Mouse (Mus musculus) limb, embryonic 11.5 days (tissue): Measurements from ENCODE around the gene Gabra5. TPM values are rescaled to one million over a fixed set of nuclear protein-coding genes. Genes with fewer than 3 reads are reported as not detected.

ENCODE experiments used
- ATAC-seq: fragments of 200-750 bp; cut with Nextera tagmentation; 2 replicates; pipeline ENCODE4 v1.8.0; 2017; ENCODE audit warnings: low read depth; ENCODE audit not compliant: insufficient number of reproducible peaks, low FRiP score, low TSS enrichment
- DNase-seq: peaks from one replicate; pipeline ENCODE4 v3.0.0-alpha.2; 2015; ENCODE audit warnings: low spot score
- H3K27ac ChIP-seq: fragments of 300-500 bp; sonication (generic); replicated peaks from 2 replicates; pipeline ENCODE4 v1.5.1; 2014; ENCODE audit warnings: low read depth, mild to moderate bottlenecking, low read length
- H3K27me3 ChIP-seq: fragments of 300-500 bp; sonication (generic); 2 replicates; pipeline ENCODE4 v1.6.1; 2014; ENCODE audit warnings: mild to moderate bottlenecking, low read length, mixed read lengths; ENCODE audit not compliant: control insufficient read depth, insufficient read depth
- H3K36me3 ChIP-seq: fragments of 300-500 bp; sonication (generic); 2 replicates; pipeline ENCODE4 v1.6.1; 2014; ENCODE audit warnings: mild to moderate bottlenecking, low read length, moderate library complexity, mixed read lengths; ENCODE audit not compliant: control insufficient read depth, insufficient read depth
- H3K4me1 ChIP-seq: fragments of 300-500 bp; sonication (generic); 2 replicates; pipeline ENCODE4 v1.6.1; 2014; ENCODE audit warnings: low read length, mixed read lengths; ENCODE audit not compliant: control insufficient read depth, insufficient read depth
- H3K4me2 ChIP-seq: fragments of 300-500 bp; sonication (generic); 2 replicates; pipeline ENCODE4 v1.6.1; 2014; ENCODE audit warnings: low read depth, mild to moderate bottlenecking, moderate library complexity; ENCODE audit not compliant: severe bottlenecking
- H3K4me3 ChIP-seq: fragments of 300-500 bp; sonication (generic); 2 replicates; pipeline ENCODE4 v1.5.1; 2014; ENCODE audit warnings: low read depth, low read length
- H3K9ac ChIP-seq: fragments of 300-500 bp; sonication (generic); 2 replicates; pipeline ENCODE4 v1.6.1; 2014; ENCODE audit warnings: mild to moderate bottlenecking, low read length
- H3K9me3 ChIP-seq: fragments of 300-500 bp; sonication (generic); 2 replicates; pipeline ENCODE4 v1.6.1; 2016; ENCODE audit warnings: low read length; ENCODE audit not compliant: control insufficient read depth
- WGBS: fragments of 180-500 bp; shearing (Covaris S2); extraction: QIAGEN DNeasy Blood & Tissue Kit; methylation state at CpG from one replicate; pipeline ENCODE4 v1.1.7; 2014; 5-methylcytosine and 5-hydroxymethylcytosine counted together
- polyA plus RNA-seq: library from polyadenylated mRNA; unstranded; fragments of >200 nt; fragmentation: Nextera tagmentation; extraction: Ambion mirVana; gene quantifications from 2 replicates; pipeline ENCODE4 v1.2.1, GENCODE M21; 2014

Gene Gabra5
- polyA plus RNA-seq, 1 experiment from 2014 or later, result 0.15 TPM

GRCm38 (mm10) chr7:57419392-57419791 is 90.5 kb downstream of the Gabra5 start, which contains the start of gene Gabrb3:
TSS of gene Gabrb3 (plus strand) at chr7:57419692.
- H3K36me3 ChIP-seq, result no peaks in the 10 kb centered on the region
- WGBS, result 88% methylated on average over 2 of the region's 2 CpGs

GRCm38 (mm10) chr7:57412896-57413295 is 97.0 kb downstream of the Gabra5 start:
- ATAC-seq (no peak), DNase-seq (no peak)
- H3K9ac ChIP-seq, result no peak overlapping the region
- no peaks in the 10 kb centered on the region for H3K36me3 ChIP-seq
- H3K27ac ChIP-seq, result no peak overlapping the region
- H3K4me1 ChIP-seq, result no peaks in the 10 kb centered on the region
- no peaks in the 10 kb centered on the region for H3K9me3 ChIP-seq
- H3K4me3 ChIP-seq, result no peak overlapping the region
- 65% methylated on average over 1 of the region's 1 CpGs for WGBS
- no peaks in the 10 kb centered on the region for H3K27me3 ChIP-seq
- H3K4me2 ChIP-seq, result no peak overlapping the region

More at GRCm38 (mm10) chr7:57419392-57419791, 90.5 kb downstream of the Gabra5 start, which contains the start of gene Gabrb3:
- Histone ChIP-seq H3K27ac (no peak within 1 kb of the TSS), H3K9me3 (no peaks in the 10 kb centered on the region), H3K27me3 (no peaks in the 10 kb centered on the region), H3K4me3 (no peak within 1 kb of the TSS), H3K4me2 (no peak within 1 kb of the TSS), H3K4me1 (no peaks in the 10 kb centered on the region), H3K9ac (no peak within 1 kb of the TSS)
- ATAC-seq, result no peak
- no peak for DNase-seq

DNA sequence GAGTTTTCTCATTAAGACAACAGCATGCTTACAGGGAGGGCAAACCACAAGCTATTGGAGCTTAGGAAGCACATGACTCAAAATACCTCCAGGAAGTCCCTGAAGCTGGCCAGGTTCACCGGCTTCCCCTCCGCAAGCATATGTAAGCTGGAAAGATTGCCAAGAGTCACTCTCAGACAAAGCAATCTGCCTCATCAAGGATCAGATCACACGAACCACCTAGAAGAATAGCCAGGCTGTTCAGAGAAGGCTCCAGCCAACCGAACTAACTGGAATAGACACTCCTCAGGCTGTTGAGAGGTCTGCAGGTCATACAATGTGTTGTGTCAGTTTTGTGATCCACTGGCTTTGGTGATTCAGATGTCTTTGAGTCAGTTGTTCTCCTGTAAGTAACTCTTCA is 98.7 kb downstream of the Gabra5 start:
- no peak for ATAC-seq
- 92% methylated on average over 4 of the region's 4 CpGs for WGBS

DNA sequence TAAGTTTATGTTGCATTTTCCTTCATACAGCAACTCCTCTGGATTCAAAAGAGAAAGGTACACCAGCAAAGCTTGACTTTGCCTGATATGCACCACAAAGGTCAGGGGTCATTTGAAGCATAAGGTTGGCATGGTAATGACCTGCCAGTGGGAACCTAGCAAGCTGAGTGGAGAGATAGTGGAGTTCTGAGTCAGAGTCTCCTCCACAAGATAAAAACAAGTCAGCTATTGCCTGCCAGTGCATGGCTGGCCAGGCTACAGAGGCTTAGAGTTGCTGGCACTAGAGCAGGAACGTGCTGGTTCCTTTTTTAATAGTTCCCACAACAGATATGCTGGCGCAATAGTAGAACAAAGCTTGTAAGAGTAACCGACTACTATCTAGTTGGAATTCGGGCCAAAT is 116.3 kb downstream of the Gabra5 start:
- no peak overlapping the region for H3K4me2 ChIP-seq
- no peaks in the 10 kb centered on the region for H3K4me1 ChIP-seq
- H3K9ac ChIP-seq, result no peak overlapping the region
- H3K9me3 ChIP-seq, result no peaks in the 10 kb centered on the region
- no peaks in the 10 kb centered on the region for H3K36me3 ChIP-seq
- H3K27me3 ChIP-seq, result no peaks in the 10 kb centered on the region
- no peak for ATAC-seq
- WGBS, result 92% methylated on average over 4 of the region's 4 CpGs
- H3K27ac ChIP-seq, result no peak overlapping the region
- no peak overlapping the region for H3K4me3 ChIP-seq
- DNase-seq, result no peak

More for the DNA sequence above, 98.7 kb downstream of the Gabra5 start:
- no peak for DNase-seq
- H3K4me3 ChIP-seq, result no peak overlapping the region
- no peak overlapping the region for H3K9ac ChIP-seq
- no peaks in the 10 kb centered on the region for H3K27me3 ChIP-seq
- no peak overlapping the region for H3K27ac ChIP-seq
- H3K36me3 ChIP-seq, result no peaks in the 10 kb centered on the region
- H3K9me3 ChIP-seq, result no peaks in the 10 kb centered on the region
- H3K4me2 ChIP-seq, result no peak overlapping the region
- H3K4me1 ChIP-seq, result no peaks in the 10 kb centered on the region

DNA sequence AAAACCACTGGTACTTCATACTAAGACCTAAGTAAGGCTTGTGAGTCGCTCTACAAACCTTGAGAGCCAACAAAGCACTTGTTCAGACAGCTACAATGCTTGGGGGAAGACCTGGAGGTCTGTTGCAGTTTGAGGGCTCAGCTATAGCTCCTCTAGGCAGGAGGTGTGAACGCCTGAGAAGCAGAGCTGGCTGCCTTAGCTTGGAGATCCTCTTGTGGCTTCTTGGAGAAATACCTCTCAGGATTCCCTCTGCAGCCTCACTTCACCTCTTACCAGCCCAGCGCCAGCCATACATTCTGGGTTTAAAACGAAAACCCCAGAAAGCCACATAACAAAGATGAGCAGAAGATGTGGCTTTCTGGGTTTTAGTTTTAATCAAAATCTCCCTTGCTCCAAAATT is 119.8 kb downstream of the Gabra5 start:
- DNase-seq (no peak), ATAC-seq (no peak)
- Histone ChIP-seq H3K27me3 (peaks cover 20% of the 10 kb centered on the region), H3K4me1 (0 out of 2 replicates have a peak, but pooled peaks cover 2% of the 10 kb centered on the region), H3K9me3 (no peaks in the 10 kb centered on the region), H3K4me2 (no peak overlapping the region), H3K4me3 (no peak overlapping the region), H3K9ac (no peak overlapping the region), H3K36me3 (no peaks in the 10 kb centered on the region), H3K27ac (no peak overlapping the region)
- 43% methylated on average over 4 of the region's 4 CpGs for WGBS

- no peak for ATAC-seq
- no peak overlapping the region for H3K9ac ChIP-seq
These were observed 122.6 kb downstream of the Gabra5 start for GRCm38 (mm10) chr7:57387341-57387654.

DNA sequence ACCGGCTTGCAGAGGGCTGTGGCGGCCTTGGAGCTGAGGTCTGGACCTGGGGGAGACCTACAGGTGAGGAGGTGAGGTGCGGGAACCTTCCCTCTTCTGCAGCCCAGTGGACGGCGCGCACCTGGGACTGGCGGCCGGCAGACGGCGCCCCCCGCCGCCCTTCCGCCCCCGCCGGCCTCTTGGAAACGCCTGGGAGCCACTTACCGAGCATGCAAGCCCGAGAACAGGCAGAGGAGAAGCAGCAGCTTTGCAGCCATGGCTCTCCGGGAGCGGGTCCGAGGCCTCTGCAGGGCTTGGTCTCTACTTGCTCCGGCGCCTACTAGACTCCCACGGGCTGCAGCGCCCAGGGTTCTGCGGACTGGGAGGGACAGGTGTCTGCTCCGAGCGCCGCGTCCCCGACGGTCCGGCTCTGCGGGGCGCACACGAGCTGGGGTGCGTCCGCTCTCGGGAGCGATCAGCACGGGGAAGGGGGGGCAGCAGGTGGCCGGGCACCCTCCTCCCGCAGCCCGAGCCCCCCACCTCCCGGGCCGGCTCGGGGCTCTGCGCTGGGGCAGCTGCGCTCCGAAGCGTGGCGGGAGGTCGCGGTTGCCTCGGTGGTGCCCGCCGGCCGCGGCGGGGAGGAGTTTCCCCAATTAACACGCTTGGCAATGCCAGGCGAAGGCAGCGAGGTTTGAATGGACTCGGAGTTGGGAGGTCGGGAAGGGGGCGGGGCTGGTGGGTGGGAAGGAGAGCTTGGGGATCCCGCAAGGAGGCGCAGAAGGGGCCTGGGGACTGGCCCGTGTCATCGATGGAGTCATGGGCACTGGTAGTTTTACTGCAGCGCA is 123.1 kb downstream of the Gabra5 start, which contains the start of gene Gabrg3:
TSS of gene Gabrg3 (minus strand) at position 672 of the 824 bp plus-strand sequence.
- peak; percentile 55 for DNase-seq
- H3K36me3 ChIP-seq, result no peaks in the 10 kb centered on the region; the same call in 1 of the 2 replicates
- H3K4me1 ChIP-seq, result 0 out of 2 replicates have a peak, but pooled peaks cover 2% of the 10 kb centered on the region
- peak within 1 kb of the TSS; percentile 88 for H3K4me2 ChIP-seq
- under 1% methylated on average over 67 of the region's 71 CpGs for WGBS
- no peak within 1 kb of the TSS for H3K27ac ChIP-seq
- no peak for ATAC-seq
- H3K4me3 ChIP-seq, result peak within 1 kb of the TSS; percentile 48
- peaks cover 20% of the 10 kb centered on the region for H3K27me3 ChIP-seq
- no peaks in the 10 kb centered on the region for H3K9me3 ChIP-seq
- no peak within 1 kb of the TSS for H3K9ac ChIP-seq

More at GRCm38 (mm10) chr7:57387341-57387654, 122.6 kb downstream of the Gabra5 start:
- Histone ChIP-seq H3K27me3 (peaks cover 20% of the 10 kb centered on the region), H3K9me3 (no peaks in the 10 kb centered on the region), H3K4me3 (peak overlapping the region; percentile 48), H3K36me3 (no peaks in the 10 kb centered on the region), H3K4me1 (0 out of 2 replicates have a peak, but pooled peaks cover 2% of the 10 kb centered on the region), H3K27ac (no peak overlapping the region), H3K4me2 (peak overlapping the region; percentile 88)
- 24% methylated on average over 6 of the region's 6 CpGs for WGBS
- DNase-seq, result no peak

DNA sequence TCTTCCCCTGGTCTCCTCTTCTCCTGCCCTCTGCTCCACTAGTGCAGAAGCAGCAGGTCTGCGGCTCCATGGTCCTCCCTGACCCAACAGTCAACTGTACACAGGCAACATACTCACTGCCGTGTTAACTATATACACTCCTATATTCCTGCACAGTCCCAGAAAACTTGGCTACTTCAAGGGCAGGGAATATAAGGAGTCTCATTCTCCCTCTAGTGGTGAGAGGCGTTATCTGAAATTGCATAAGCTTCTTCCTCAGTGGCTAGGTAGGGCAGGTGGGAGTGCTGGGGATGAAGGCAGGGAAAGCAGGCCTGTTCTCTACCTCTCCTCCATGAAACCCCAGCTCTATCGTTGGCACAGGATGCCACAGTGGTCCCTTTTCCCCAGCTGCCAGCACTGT is 125.7 kb downstream of the Gabra5 start:
- DNase-seq (no peak), ATAC-seq (no peak)
- H3K4me2 ChIP-seq, result no peak overlapping the region
- H3K9me3 ChIP-seq, result no peaks in the 10 kb centered on the region
- H3K27me3 ChIP-seq, result peaks cover 20% of the 10 kb centered on the region
- no peak overlapping the region for H3K9ac ChIP-seq
- 33% methylated on average over 4 of the region's 4 CpGs for WGBS
- no peak overlapping the region for H3K4me3 ChIP-seq
- H3K4me1 ChIP-seq, result 0 out of 2 replicates have a peak, but pooled peaks cover 2% of the 10 kb centered on the region
- H3K27ac ChIP-seq, result no peak overlapping the region
- no peaks in the 10 kb centered on the region; the same call in 1 of the 2 replicates for H3K36me3 ChIP-seq
